Mouse (Mus musculus): Measurements from ENCODE around the gene Smim20.

Smim20 gene

GRCm38 (mm10) chr5:53304936-53305335 lies 38.1 kb downstream of the Smim20 start:
- DNase-seq (ENCODE audit: extremely low spot score, low spot score), result no peak

- no peak for DNase-seq (ENCODE audit: extremely low spot score, low spot score)
Observed at GRCm38 (mm10) chr5:53306864-53307263, 40.0 kb downstream of the Smim20 start.

- DNase-seq (ENCODE audit: extremely low spot score, low spot score), result no peak
Observed at GRCm38 (mm10) chr5:53307437-53307836, 40.6 kb downstream of the Smim20 start.

GRCm38 (mm10) chr5:53314404-53315167 lies 47.7 kb downstream of the Smim20 start:
- no peak for DNase-seq (ENCODE audit: extremely low spot score, low spot score)

GRCm38 (mm10) chr5:53315829-53316228 lies 48.9 kb downstream of the Smim20 start:
- DNase-seq (ENCODE audit: extremely low spot score, low spot score), result no peak

GRCm38 (mm10) chr5:53317396-53317795 lies 50.5 kb downstream of the Smim20 start:
- no peak for DNase-seq (ENCODE audit: extremely low spot score, low spot score)

GRCm38 (mm10) chr5:53317885-53318466 lies 51.1 kb downstream of the Smim20 start:
- no peak for DNase-seq (ENCODE audit: extremely low spot score, low spot score)

GRCm38 (mm10) chr5:53320331-53320730 lies 53.4 kb downstream of the Smim20 start:
- no peak for DNase-seq (ENCODE audit: extremely low spot score, low spot score)

GRCm38 (mm10) chr5:53321901-53322300 lies 55.0 kb downstream of the Smim20 start:
- DNase-seq (ENCODE audit: extremely low spot score, low spot score), result no peak

- no peak for DNase-seq (ENCODE audit: extremely low spot score, low spot score)
Observed at GRCm38 (mm10) chr5:53322471-53322870, 55.6 kb downstream of the Smim20 start.

- no peak for DNase-seq (ENCODE audit: extremely low spot score, low spot score)
Observed at GRCm38 (mm10) chr5:53323121-53323520, 56.2 kb downstream of the Smim20 start.

GRCm38 (mm10) chr5:53324256-53324655 lies 57.4 kb downstream of the Smim20 start:
- DNase-seq (ENCODE audit: extremely low spot score, low spot score), result no peak

- DNase-seq (ENCODE audit: extremely low spot score, low spot score), result no peak
Observed at GRCm38 (mm10) chr5:53324791-53325190, 57.9 kb downstream of the Smim20 start.

GRCm38 (mm10) chr5:53326023-53326422 lies 59.1 kb downstream of the Smim20 start:
- DNase-seq (ENCODE audit: extremely low spot score, low spot score), result peak; percentile 65

GRCm38 (mm10) chr5:53326491-53326890 lies 59.6 kb downstream of the Smim20 start:
- DNase-seq (ENCODE audit: extremely low spot score, low spot score), result no peak
